Mouse (Mus musculus) bone marrow, adult 2 months (tissue): ENCODE data around the gene Rab11a. TPM values are rescaled to one million over a fixed set of nuclear protein-coding genes. Genes with fewer than 3 reads are reported as not detected.

ENCODE experiments used
- H3K27ac ChIP-seq: fragments of 200-500 bp; 2 replicates; pipeline ENCODE4 v1.5.1; 2012; ENCODE audit warnings: low read depth, mild to moderate bottlenecking, control low read depth, inconsistent platforms, low read length; ENCODE audit not compliant: control insufficient read depth, poor library complexity, insufficient read depth
- H3K4me1 ChIP-seq: fragments of 200-500 bp; 2 replicates; pipeline ENCODE4 v1.6.1; 2011; ENCODE audit warnings: low read length; ENCODE audit not compliant: control insufficient read depth, insufficient read depth
- H3K4me3 ChIP-seq: fragments of 200-500 bp; replicated peaks from 2 replicates; pipeline ENCODE3; 2011; ENCODE audit warnings: mild to moderate bottlenecking, low read depth, low read length, control low read depth; ENCODE audit not compliant: control insufficient read depth
- CTCF ChIP-seq: fragments of 200-500 bp; IDR thresholded peaks from 2 replicates; pipeline ENCODE4 v1.5.1; 2011; ENCODE audit warnings: low read length, control low read depth; ENCODE audit not compliant: control insufficient read depth, insufficient read depth
- POLR2A ChIP-seq: fragments of 200-500 bp; IDR thresholded peaks from 2 replicates; pipeline ENCODE4 v1.6.1; 2011; ENCODE audit warnings: low read depth, mild to moderate bottlenecking, control low read depth, low read length, borderline replicate concordance; ENCODE audit not compliant: control insufficient read depth
- WGBS: fragments of 180-500 bp; shearing (Covaris S2); methylation state at CpG from one replicate; pipeline ENCODE4 v1.1.7; 2018; 5-methylcytosine and 5-hydroxymethylcytosine counted together
- polyA plus RNA-seq: library from polyadenylated mRNA; stranded (reverse); fragments of >200 nt; gene quantifications from 2 replicates; pipeline ENCODE4 v1.2.4, GENCODE M21; 2011; ENCODE audit warnings: low replicate concordance; ENCODE audit not compliant: missing spikeins, insufficient read depth, insufficient read length

Rab11a gene
- polyA plus RNA-seq, 1 experiment, result 132 TPM

- Histone ChIP-seq H3K27ac (no peak overlapping the region), H3K4me3 (no peak overlapping the region), H3K4me1 (no peaks in the 10 kb centered on the region; the same call in 1 of the 2 replicates)
- 40% methylated on average over 1 of the region's 1 CpGs for WGBS
- TF ChIP-seq POLR2A (no peak), CTCF (no peak)
Observed at GRCm38 (mm10) chr9:64767796-64768195, 30.2 kb upstream of the Rab11a start.

GRCm38 (mm10) chr9:64766136-64766535 is 28.6 kb upstream of the Rab11a start:
- TF ChIP-seq POLR2A, result no peak
- no peak for TF ChIP-seq CTCF
- WGBS, result 85% methylated on average over 3 of the region's 3 CpGs
- no peak overlapping the region for H3K4me3 ChIP-seq
- no peak overlapping the region for H3K27ac ChIP-seq
- no peaks in the 10 kb centered on the region; the same call in 1 of the 2 replicates for H3K4me1 ChIP-seq

- TF ChIP-seq CTCF (no peak), POLR2A (no peak)
- no peak overlapping the region for H3K4me3 ChIP-seq
- no peak overlapping the region for H3K27ac ChIP-seq
- WGBS, result 74% methylated on average over 2 of the region's 2 CpGs
- no peaks in the 10 kb centered on the region; the same call in 1 of the 2 replicates for H3K4me1 ChIP-seq
Observed at GRCm38 (mm10) chr9:64764824-64765223, 27.3 kb upstream of the Rab11a start.

GRCm38 (mm10) chr9:64758052-64758451 is 20.5 kb upstream of the Rab11a start:
- H3K4me3 ChIP-seq, result no peak overlapping the region
- 82% methylated on average over 14 of the region's 14 CpGs for WGBS
- no peak overlapping the region for H3K27ac ChIP-seq
- no peaks in the 10 kb centered on the region for H3K4me1 ChIP-seq
- TF ChIP-seq POLR2A, result no peak
- TF ChIP-seq CTCF, result no peak

- Histone ChIP-seq H3K27ac (no peak overlapping the region), H3K4me3 (no peak overlapping the region), H3K4me1 (no peaks in the 10 kb centered on the region)
- TF ChIP-seq CTCF (no peak), POLR2A (no peak)
- 11% methylated on average over 5 of the region's 5 CpGs for WGBS
Observed at GRCm38 (mm10) chr9:64752575-64752974, 15.0 kb upstream of the Rab11a start.

- no peak overlapping the region for H3K27ac ChIP-seq
Observed at GRCm38 (mm10) chr9:64749314-64749713, 11.8 kb upstream of the Rab11a start.

GRCm38 (mm10) chr9:64747735-64748134 is 10.2 kb upstream of the Rab11a start:
- Histone ChIP-seq H3K27ac (no peak overlapping the region), H3K4me1 (no peaks in the 10 kb centered on the region), H3K4me3 (no peak overlapping the region)
- WGBS, result 75% methylated on average over 4 of the region's 4 CpGs
- TF ChIP-seq CTCF, result no peak
- no peak for TF ChIP-seq POLR2A

More at GRCm38 (mm10) chr9:64749314-64749713, 11.8 kb upstream of the Rab11a start:
- 31% methylated on average over 6 of the region's 6 CpGs for WGBS
- no peaks in the 10 kb centered on the region for H3K4me1 ChIP-seq
- TF ChIP-seq POLR2A (no peak), CTCF (no peak)
- H3K4me3 ChIP-seq, result no peak overlapping the region

- Histone ChIP-seq H3K27ac (no peak overlapping the region), H3K4me1 (no peaks in the 10 kb centered on the region), H3K4me3 (no peak overlapping the region)
- no peak for TF ChIP-seq POLR2A
- no peak for TF ChIP-seq CTCF
- WGBS, result 51% methylated on average over 1 of the region's 1 CpGs
Observed at GRCm38 (mm10) chr9:64742453-64742852, 4.9 kb upstream of the Rab11a start.

- H3K27ac ChIP-seq, result no peak overlapping the region
- 64% methylated on average over 2 of the region's 2 CpGs for WGBS
Observed at GRCm38 (mm10) chr9:64739001-64739400, 1.4 kb upstream of the Rab11a start.

More at GRCm38 (mm10) chr9:64739001-64739400, 1.4 kb upstream of the Rab11a start:
- Histone ChIP-seq H3K4me3 (no peak overlapping the region), H3K4me1 (no peaks in the 10 kb centered on the region; the same call in 1 of the 2 replicates)
- TF ChIP-seq CTCF (no peak), POLR2A (no peak)
